Mouse (Mus musculus) olfactory bulb, adult 2 months (tissue): ENCODE measurements around the gene Pou6f1. TPM values are rescaled to one million over a fixed set of nuclear protein-coding genes. Genes with fewer than 3 reads are reported as not detected.
A peak's percentile ranks its signal among the peaks of the same experiment; 100 is the strongest.

Source experiments
- H3K27ac ChIP-seq: fragments of 200-500 bp; 2 replicates; pipeline ENCODE4 v1.5.1; 2012; ENCODE audit warnings: low read depth, low read length; ENCODE audit not compliant: insufficient read depth
- H3K4me1 ChIP-seq: fragments of 200-500 bp; 2 replicates; pipeline ENCODE4 v1.6.1; 2012; ENCODE audit warnings: low read length; ENCODE audit not compliant: control insufficient read depth, insufficient read depth
- H3K4me3 ChIP-seq: fragments of 200-500 bp; 2 replicates; pipeline ENCODE4 v1.5.1; 2012; ENCODE audit warnings: mild to moderate bottlenecking, low read depth, low read length, moderate library complexity; ENCODE audit not compliant: insufficient read depth
- CTCF ChIP-seq: fragments of 200-500 bp; IDR thresholded peaks from 2 replicates; pipeline ENCODE4 v1.5.1; 2012; ENCODE audit warnings: low read depth, mild to moderate bottlenecking, low read length, moderate library complexity; ENCODE audit not compliant: insufficient read depth
- POLR2A ChIP-seq: fragments of 200-500 bp; IDR thresholded peaks from 2 replicates; pipeline ENCODE4 v1.6.1; 2012; ENCODE audit warnings: mild to moderate bottlenecking, low read depth, low read length, moderate library complexity; ENCODE audit not compliant: insufficient read depth
- WGBS: fragments of 180-500 bp; shearing (Covaris S2); methylation state at CpG from one replicate; pipeline ENCODE4 v1.1.7; 2018; 5-methylcytosine and 5-hydroxymethylcytosine counted together
- polyA plus RNA-seq: library from polyadenylated mRNA; stranded (reverse); fragments of >200 nt; gene quantifications from 2 replicates; pipeline ENCODE4 v1.2.4, GENCODE M21; 2012; ENCODE audit warnings: low replicate concordance; ENCODE audit not compliant: missing spikeins, insufficient read depth, insufficient read length

Pou6f1 gene
- polyA plus RNA-seq, 1 experiment, result not detected

DNA sequence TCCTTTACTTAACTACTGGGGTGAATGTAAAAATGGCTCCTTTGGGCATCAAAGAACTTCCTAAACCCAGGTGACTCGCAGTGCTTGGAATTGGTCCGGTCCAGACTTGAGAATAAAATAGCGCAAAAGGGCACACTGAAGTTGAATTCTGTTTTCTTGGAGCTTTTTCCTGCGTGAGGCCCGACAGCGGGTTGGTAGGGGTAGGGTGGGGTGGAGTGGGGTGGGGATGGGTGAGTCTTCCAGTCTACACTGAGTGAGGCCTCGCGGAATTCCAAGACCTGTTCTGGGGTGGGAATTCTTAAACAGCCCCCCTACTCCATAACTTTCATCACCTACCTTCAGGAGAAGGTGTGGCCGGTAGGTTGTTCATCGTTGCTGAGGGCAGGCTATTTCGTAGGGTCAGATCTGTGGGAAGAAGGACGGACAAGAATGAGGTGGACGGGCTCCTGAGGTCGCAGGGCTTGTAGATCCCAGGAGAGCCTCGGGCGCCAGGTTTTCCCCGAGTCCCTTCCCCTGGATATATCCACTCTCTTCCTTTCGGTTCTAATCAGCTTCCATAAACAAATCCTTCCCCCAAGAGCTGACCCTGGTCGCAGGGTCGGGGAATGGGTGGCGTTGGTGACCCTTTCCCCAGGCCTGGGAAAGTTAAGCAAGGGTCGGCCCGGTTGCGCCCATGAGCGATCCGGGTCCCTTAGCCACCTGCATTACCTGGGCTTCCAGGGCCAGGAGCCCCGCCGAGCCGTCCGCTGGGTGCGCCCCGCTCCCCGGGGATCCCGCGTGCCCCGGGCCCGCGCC lies 36.3 kb upstream of the Pou6f1 start:
- peaks cover 10% of the 10 kb centered on the region for H3K4me1 ChIP-seq
- H3K27ac ChIP-seq, result no peak overlapping the region
- peak overlapping the region; percentile 22 for H3K4me3 ChIP-seq
- WGBS, result 11% methylated on average over 38 of the region's 38 CpGs
- TF ChIP-seq CTCF, result no peak
- TF ChIP-seq POLR2A, result no peak

DNA sequence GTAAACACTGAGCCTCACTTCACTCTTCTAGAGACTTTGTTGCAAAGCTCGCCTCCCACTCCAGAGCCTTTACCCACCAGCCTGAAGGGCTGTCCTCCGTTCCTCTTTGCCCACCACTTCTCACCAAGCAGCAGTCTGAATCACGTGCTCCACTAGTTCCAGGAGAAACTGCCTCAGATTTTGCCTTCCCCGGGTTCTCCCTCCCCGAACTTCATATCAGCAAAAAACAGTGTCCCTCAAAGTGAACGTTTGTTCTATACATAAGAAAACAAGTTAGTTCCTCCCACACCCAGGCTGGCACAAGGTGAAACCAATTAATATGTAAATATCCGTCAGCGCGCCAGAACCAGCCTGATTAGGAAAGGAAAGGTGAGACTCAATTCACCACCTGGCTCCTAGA lies 35.5 kb upstream of the Pou6f1 start:
- 17% methylated on average over 9 of the region's 9 CpGs for WGBS
- no peak overlapping the region for H3K27ac ChIP-seq
- H3K4me1 ChIP-seq, result peaks cover 10% of the 10 kb centered on the region
- no peak overlapping the region for H3K4me3 ChIP-seq
- TF ChIP-seq CTCF, result no peak
- no peak for TF ChIP-seq POLR2A

DNA sequence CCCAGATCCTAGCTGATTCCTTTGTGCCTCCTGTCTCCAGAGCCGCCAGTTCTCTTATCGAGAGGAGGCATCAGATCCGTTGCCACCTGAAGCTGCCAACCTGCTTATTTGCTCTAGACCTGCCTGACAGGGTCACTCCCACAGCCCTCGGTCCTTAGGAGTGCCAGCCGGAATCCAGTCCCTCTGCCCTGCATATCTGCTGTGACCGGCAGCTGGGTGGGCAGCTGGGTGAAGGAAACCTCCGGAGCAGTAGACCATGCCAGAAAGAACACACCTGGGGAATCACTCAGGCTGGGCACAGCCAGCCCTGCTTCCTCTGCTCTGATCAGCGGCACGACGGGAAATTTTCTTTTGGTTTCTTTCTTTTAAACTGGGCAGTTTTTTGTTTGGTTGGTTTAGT lies 33.6 kb upstream of the Pou6f1 start:
- WGBS, result 91% methylated on average over 10 of the region's 10 CpGs
- H3K4me1 ChIP-seq, result peaks cover 10% of the 10 kb centered on the region
- no peak overlapping the region for H3K4me3 ChIP-seq
- TF ChIP-seq POLR2A (no peak), CTCF (no peak)
- H3K27ac ChIP-seq, result no peak overlapping the region

DNA sequence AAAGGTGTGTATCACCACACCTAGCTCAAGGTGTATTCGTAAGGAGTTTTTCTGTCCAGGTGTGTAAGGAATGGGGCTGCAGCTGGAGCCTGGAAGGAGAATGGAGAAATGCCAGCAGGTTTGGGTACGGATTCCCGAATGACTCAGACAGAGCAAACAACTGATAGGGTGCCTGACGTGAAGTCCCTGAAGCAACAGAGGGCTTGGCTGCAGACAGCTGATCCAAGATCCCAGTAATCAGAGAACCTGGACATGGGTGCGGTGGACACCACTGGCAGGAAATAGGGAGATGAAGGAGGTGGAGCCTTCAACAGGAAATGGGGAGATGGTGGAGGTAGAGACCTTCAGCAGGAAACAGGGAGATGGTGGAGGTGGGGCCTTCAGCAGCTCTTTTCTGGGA lies 32.5 kb upstream of the Pou6f1 start:
- Histone ChIP-seq H3K4me3 (no peak overlapping the region), H3K27ac (no peak overlapping the region), H3K4me1 (peaks cover 17% of the 10 kb centered on the region)
- no peak for TF ChIP-seq POLR2A
- WGBS, result 86% methylated on average over 5 of the region's 5 CpGs

DNA sequence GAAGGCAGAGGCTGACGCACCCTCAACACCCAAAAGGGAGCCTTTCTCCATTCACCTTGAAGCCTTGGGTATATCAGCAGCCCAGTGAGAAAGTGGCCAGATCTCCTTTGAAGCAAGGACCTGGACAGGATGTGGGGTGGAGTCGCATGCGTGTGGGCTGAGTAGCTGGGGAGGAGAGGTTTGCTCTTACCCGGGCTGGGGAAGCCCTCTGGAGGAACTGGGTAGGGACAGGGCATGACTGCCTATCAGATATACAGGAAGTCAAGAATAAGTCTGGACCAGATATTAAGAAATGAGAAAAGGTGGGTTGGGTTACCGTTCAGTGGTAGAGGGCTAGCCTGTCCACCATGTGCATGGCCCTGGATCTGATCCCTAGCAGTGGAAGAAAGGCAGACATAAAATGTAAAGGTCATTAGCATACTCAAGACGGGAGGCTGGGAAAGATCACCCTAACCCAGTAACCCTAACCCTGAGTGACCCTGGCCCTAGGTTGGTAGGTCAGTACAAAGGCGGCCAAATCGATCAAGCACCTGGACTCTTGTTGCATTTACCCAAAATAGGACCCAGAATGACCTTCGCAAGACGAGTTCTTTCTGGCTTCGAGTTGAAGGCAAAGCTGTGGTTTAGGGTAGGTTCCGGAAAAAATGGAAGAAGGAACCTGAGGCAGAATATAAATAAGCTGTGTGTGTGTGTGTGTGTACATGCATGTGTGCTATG lies 31.8 kb upstream of the Pou6f1 start:
- TF ChIP-seq CTCF, result no peak
- TF ChIP-seq POLR2A, result no peak
- Histone ChIP-seq H3K4me3 (no peak overlapping the region), H3K27ac (no peak overlapping the region), H3K4me1 (peaks cover 13% of the 10 kb centered on the region)
- 91% methylated on average over 12 of the region's 12 CpGs for WGBS

DNA sequence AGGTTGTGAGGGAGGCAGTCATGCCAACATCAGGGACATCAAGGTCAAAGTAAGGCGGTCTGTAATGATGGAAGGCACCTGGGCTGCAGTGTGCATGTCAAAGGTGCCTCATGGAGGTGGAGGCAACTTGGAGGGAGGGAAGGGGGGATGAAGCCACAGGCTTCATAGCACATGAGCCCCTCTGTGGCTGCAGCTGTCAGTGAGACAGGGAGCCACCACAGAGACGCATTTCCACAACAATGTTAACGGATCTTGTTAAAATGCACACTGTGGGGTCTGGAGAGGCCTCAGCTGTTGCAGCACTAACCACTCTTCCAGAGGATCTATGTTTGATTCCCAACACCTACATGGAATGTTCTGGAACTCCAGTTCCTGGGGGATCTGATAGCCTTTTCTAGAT lies 30.3 kb upstream of the Pou6f1 start:
- TF ChIP-seq CTCF (no peak), POLR2A (no peak)
- WGBS, result 88% methylated on average over 3 of the region's 3 CpGs

DNA sequence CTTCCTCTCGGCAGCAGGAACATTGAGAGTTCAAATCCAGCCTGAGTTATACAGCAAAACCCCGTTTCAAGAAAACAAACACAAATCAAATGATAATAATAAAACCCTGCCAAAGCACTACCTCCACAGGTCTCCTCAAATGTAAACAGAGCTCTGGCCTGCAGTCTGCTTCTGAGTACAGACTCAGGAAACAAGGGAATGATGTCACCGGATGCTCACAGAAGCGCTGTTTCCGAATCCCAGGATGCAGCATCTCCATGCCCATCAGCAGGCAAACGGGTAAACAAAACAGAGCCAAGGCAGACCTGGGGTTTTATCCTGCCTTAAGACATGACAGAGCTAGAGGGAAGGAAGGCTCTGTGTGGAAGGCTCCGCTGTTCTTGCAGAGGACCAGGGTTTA lies 29.0 kb upstream of the Pou6f1 start:
- TF ChIP-seq CTCF (no peak), POLR2A (no peak)
- Histone ChIP-seq H3K27ac (no peak overlapping the region), H3K4me3 (no peak overlapping the region), H3K4me1 (peaks cover 9% of the 10 kb centered on the region)
- 62% methylated on average over 7 of the region's 7 CpGs for WGBS

More for the DNA sequence above, 30.3 kb upstream of the Pou6f1 start:
- no peak overlapping the region for H3K4me3 ChIP-seq
- no peak overlapping the region for H3K27ac ChIP-seq
- peaks cover 9% of the 10 kb centered on the region for H3K4me1 ChIP-seq

DNA sequence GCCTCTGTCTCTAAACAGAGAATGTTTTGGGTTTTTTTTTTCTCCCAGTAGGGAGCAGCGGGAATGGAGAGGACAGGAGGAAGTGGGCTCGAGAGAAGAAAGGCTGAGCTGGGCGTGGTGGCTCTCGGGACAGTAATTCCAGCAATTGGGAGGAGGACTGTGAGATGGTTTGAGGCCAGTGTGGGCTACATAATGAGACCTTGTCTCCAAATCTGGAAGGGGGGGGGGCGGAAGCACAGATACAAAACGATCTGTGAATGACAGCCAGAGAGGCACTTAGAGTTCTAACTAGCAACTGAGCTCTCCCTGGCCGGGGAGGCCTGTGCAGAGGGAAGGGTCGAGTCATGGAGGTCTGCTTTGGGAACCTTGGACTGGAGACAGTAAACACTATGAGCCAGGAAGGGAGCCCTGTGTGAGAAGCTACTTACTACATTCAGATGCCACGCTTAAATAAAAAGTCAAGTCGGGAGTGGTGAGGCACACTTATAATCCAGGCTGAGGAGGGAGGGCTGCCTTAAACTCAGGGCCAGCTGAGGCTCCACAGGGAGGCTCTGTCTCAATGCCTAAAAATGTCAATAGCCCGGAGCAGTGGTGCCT lies 28.1 kb upstream of the Pou6f1 start:
- TF ChIP-seq POLR2A (no peak), CTCF (no peak)
- no peak overlapping the region for H3K27ac ChIP-seq
- 12% methylated on average over 11 of the region's 11 CpGs for WGBS

DNA sequence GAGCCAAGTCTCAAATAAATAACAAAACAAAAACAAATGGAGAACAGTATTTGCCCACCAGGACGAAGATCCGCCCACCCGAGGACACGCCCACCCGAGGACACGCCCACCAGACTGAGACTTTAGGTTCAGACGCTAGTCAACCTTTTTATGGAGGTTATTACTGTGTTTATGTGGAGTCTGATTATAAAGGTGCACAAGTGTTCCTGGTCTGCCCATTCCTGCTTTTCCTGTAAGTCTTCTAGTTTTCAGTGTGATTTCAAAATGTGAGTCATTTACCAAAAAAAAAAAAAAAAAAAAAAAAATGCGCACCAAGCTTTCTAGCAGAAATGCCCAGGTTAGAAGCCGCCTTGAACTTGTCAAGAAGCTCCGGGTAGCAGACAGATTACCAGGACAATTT lies 27.5 kb upstream of the Pou6f1 start:
- TF ChIP-seq POLR2A, result no peak
- TF ChIP-seq CTCF, result no peak
- Histone ChIP-seq H3K4me1 (peaks cover 12% of the 10 kb centered on the region), H3K4me3 (no peak overlapping the region), H3K27ac (no peak overlapping the region)
- WGBS, result 23% methylated on average over 10 of the region's 10 CpGs

More for the DNA sequence above, 28.1 kb upstream of the Pou6f1 start:
- peaks cover 9% of the 10 kb centered on the region for H3K4me1 ChIP-seq
- H3K4me3 ChIP-seq, result no peak overlapping the region

DNA sequence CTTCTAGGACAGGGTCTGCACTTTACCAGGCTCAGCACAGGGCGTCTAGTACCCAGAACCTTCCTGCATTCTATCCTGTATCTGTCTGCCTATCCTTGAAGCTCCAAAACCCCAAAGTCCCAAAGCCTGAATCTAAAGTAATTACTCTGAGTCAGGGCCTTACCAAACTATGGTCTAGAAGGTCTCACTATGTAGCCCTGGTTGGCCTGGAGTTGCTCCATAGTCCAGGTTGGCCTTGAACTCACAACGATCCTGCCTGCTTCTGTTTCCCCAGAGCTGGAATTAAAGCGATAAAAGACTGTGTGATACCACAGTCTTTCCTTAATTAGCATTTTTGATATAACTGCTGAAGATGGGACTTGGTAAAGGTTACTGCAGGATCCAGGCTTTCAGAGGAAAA lies 24.7 kb upstream of the Pou6f1 start:
- H3K27ac ChIP-seq, result no peak overlapping the region
- WGBS, result 77% methylated on average over 3 of the region's 3 CpGs
- H3K4me1 ChIP-seq, result peaks cover 21% of the 10 kb centered on the region
- H3K4me3 ChIP-seq, result no peak overlapping the region
- TF ChIP-seq CTCF, result no peak
- no peak for TF ChIP-seq POLR2A
